Mouse (Mus musculus) kidney, adult 2 months (tissue): ENCODE data around the gene Ostf1.

Experiments
- CTCF ChIP-seq: fragments of 200-500 bp; conservative IDR thresholded peaks from 2 replicates; pipeline ENCODE4 v1.5.1; 2011; ENCODE audit warnings: low read depth, mild to moderate bottlenecking, control low read depth, low read length, moderate library complexity, mixed read lengths; ENCODE audit not compliant: insufficient read depth, insufficient read length
- POLR2A ChIP-seq: fragments of 200-500 bp; IDR thresholded peaks from one replicate; pipeline ENCODE4 v1.6.1; 2011; ENCODE audit warnings: low read depth, low read length, control low read depth

DNA sequence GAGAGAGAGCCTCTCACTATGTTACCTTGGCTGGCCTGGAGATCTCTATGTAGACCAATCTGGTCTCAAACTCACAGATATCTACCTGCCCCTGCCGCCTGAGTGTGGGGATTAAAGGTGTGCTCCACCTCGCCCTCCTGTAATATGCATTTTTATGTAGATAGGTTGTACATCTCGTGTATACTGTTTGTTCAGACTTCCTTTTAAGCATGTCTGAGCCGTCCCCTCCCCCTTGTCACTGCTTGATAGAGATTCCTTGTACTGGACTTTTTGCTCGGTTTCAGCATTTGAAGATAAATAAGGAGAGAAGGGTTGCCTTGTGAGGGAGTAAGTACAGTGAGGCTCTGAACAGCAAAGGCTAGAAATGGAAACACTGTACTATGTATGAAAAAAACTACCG is 21.4 kb upstream of the Ostf1 start:
- no peak for TF ChIP-seq CTCF
- no peak for TF ChIP-seq POLR2A
